Mouse (Mus musculus) hindbrain, embryonic 16.5 days (tissue): Measurements from ENCODE around the gene Ucma. TPM values are rescaled to one million over a fixed set of nuclear protein-coding genes. Genes with fewer than 3 reads are reported as not detected.

Experiments used
- ATAC-seq: fragments of 200-750 bp; cut with Nextera tagmentation; 2 replicates; pipeline ENCODE4 v1.8.0; 2017; ENCODE audit warnings: moderate TSS enrichment, moderate library complexity
- H3K27ac ChIP-seq: fragments of 300-500 bp; sonication (generic); 2 replicates; pipeline ENCODE4 v1.5.1; 2014; ENCODE audit warnings: low read depth, mild to moderate bottlenecking, control low read depth, low read length, moderate library complexity
- H3K27me3 ChIP-seq: fragments of 300-500 bp; sonication (generic); replicated peaks from 2 replicates; pipeline ENCODE4 v1.6.1; 2014; ENCODE audit warnings: low read length; ENCODE audit not compliant: control insufficient read depth, insufficient read depth
- H3K36me3 ChIP-seq: fragments of 300-500 bp; sonication (generic); 2 replicates; pipeline ENCODE4 v1.6.1; 2014; ENCODE audit warnings: mild to moderate bottlenecking, low read length, moderate library complexity, mixed read lengths; ENCODE audit not compliant: control insufficient read depth, insufficient read depth
- H3K4me1 ChIP-seq: fragments of 300-500 bp; sonication (generic); 2 replicates; pipeline ENCODE4 v1.6.1; 2014; ENCODE audit warnings: low read depth, low read length; ENCODE audit not compliant: control insufficient read depth, insufficient read depth
- H3K4me2 ChIP-seq: fragments of 300-500 bp; sonication (generic); 2 replicates; pipeline ENCODE4 v1.6.1; 2014; ENCODE audit warnings: mild to moderate bottlenecking, low read length, control low read depth, moderate library complexity
- H3K4me3 ChIP-seq: fragments of 300-500 bp; sonication (generic); 2 replicates; pipeline ENCODE4 v1.5.1; 2014; ENCODE audit warnings: mild to moderate bottlenecking, low read length, control low read depth, moderate library complexity
- H3K9ac ChIP-seq: fragments of 300-500 bp; sonication (generic); 2 replicates; pipeline ENCODE4 v1.6.1; 2014; ENCODE audit warnings: low read depth, mild to moderate bottlenecking, control low read depth, low read length, moderate library complexity
- H3K9me3 ChIP-seq: fragments of 300-500 bp; sonication (generic); 2 replicates; pipeline ENCODE4 v1.6.1; 2014; ENCODE audit warnings: mild to moderate bottlenecking, low read length, moderate library complexity; ENCODE audit not compliant: control insufficient read depth
- WGBS: fragments of 180-500 bp; shearing (Covaris S2); extraction: QIAGEN DNeasy Blood & Tissue Kit; methylation state at CpG from one replicate; pipeline ENCODE4 v1.1.7; 2014; 5-methylcytosine and 5-hydroxymethylcytosine counted together
- polyA plus RNA-seq: library from polyadenylated mRNA; unstranded; fragments of >200 nt; fragmentation: Nextera tagmentation; extraction: Ambion mirVana; gene quantifications from 2 replicates; pipeline ENCODE4 v1.2.1, GENCODE M21; 2015

Gene Ucma
- polyA plus RNA-seq, 1 experiment from 2014 or later, result 2.3 TPM

DNA sequence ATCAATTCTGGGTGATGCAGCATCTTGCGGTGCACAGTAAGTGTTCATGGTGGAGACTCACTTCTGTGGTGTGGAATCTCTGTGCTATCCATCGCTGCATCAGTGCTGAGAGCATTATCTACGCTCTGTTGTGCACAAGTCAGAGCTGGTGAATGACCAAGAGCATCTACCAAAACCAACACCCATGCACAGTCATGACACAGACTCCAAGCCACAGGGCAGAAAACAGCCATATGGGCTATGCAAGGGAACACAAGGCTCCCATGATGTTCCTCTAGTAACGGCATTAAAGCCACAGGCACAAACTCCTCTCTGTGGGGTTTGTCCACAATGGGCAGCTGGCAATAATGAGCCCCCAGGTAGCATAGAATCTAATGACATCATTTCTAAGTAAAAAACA is 53.9 kb downstream of the Ucma start:
- H3K27me3 ChIP-seq, result no peaks in the 10 kb centered on the region
- 0 out of 2 replicates have a peak, but pooled peaks have one; percentile 7 for ATAC-seq
- WGBS, result 81% methylated on average over 4 of the region's 4 CpGs
- no peak overlapping the region for H3K27ac ChIP-seq
- H3K4me3 ChIP-seq, result no peak overlapping the region
- no peaks in the 10 kb centered on the region for H3K9me3 ChIP-seq
- H3K36me3 ChIP-seq, result peaks cover 3% of the 10 kb centered on the region; the same call in 1 of the 2 replicates
- no peak overlapping the region for H3K4me2 ChIP-seq
- no peak overlapping the region for H3K9ac ChIP-seq
- H3K4me1 ChIP-seq, result no peaks in the 10 kb centered on the region

GRCm38 (mm10) chr2:5031215-5031614 is 55.3 kb downstream of the Ucma start:
- no peak overlapping the region for H3K27ac ChIP-seq
- 79% methylated on average over 7 of the region's 7 CpGs for WGBS
- H3K4me1 ChIP-seq, result no peaks in the 10 kb centered on the region
- H3K4me2 ChIP-seq, result no peak overlapping the region
- no peaks in the 10 kb centered on the region for H3K27me3 ChIP-seq
- ATAC-seq, result no peak
- peaks cover 3% of the 10 kb centered on the region; the same call in 1 of the 2 replicates for H3K36me3 ChIP-seq
- no peak overlapping the region for H3K4me3 ChIP-seq
- H3K9me3 ChIP-seq, result no peaks in the 10 kb centered on the region
- no peak overlapping the region for H3K9ac ChIP-seq

DNA sequence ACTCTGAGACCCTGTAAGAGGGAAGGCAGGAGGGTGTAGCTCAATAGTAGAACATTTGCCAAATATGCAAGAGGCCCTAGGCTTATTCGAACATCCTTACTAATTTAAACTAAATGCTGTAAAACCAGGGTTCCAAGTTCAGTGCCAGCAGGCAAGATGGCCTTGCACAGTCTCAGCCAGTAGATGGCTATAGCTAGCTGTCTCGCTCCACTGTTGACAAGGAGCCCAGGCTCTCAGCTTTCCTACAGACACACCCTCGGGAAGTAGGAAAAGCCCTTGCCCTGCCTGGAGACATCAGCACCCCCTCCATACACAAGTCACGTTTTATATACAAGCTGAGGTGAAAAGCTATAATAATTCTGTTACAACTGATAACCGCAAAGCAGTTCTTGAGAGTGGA is 56.7 kb downstream of the Ucma start:
- no peak for ATAC-seq
- no peaks in the 10 kb centered on the region; the same call in 1 of the 2 replicates for H3K4me1 ChIP-seq
- no peaks in the 10 kb centered on the region for H3K9me3 ChIP-seq
- peaks cover 3% of the 10 kb centered on the region; the same call in 1 of the 2 replicates for H3K36me3 ChIP-seq
- WGBS, result 85% methylated on average over 5 of the region's 5 CpGs
- no peak overlapping the region for H3K4me2 ChIP-seq
- no peak overlapping the region for H3K27ac ChIP-seq
- H3K9ac ChIP-seq, result no peak overlapping the region
- no peak overlapping the region for H3K4me3 ChIP-seq
- no peaks in the 10 kb centered on the region for H3K27me3 ChIP-seq

DNA sequence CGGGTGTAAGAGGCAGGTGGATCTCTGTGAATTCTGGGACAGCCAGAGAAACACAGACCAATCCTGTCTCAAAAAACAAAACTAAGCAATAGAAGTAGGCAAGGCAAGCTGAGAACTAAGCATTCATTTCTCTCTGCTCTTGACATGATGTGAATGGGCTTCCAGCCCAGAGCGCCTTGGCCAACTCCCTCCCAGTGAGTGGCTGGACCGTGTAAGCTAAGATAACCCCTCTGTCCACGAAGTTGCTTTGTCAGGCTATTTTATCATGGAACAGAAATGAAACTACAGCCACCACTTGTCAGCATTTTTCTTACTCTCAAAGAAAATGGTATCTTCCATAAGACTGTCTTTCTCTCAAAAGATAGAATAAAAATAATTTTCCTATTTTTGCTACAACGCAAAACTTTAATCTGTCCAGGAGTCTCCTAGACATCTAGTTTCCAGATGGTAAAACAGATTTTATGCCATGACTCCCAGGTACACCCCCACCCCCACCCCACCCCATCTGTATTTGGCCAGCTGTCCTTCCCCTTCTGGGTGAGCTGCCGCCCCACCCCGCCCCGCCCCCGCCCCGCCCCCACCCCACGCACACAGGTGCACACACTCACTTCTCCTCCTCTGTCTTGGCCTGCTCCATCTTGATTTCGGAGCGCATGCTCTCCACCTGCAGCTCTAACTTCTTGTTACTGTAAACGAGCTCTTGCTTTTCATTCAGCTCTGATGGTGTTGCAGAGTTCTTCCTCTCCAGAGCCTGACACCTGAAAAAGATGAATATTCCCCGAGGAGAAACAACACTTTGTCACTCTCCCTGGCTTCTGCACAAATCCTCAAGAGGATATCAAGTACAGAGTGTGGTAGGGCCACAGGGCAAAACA is 57.9 kb downstream of the Ucma start:
- 75% methylated on average over 13 of the region's 15 CpGs for WGBS
- no peak overlapping the region for H3K4me3 ChIP-seq
- no peaks in the 10 kb centered on the region for H3K27me3 ChIP-seq
- no peak for ATAC-seq
- H3K9ac ChIP-seq, result no peak overlapping the region
- no peak overlapping the region for H3K4me2 ChIP-seq
- peaks cover 3% of the 10 kb centered on the region; the same call in 1 of the 2 replicates for H3K4me1 ChIP-seq
- peaks cover 3% of the 10 kb centered on the region; the same call in 1 of the 2 replicates for H3K36me3 ChIP-seq
- H3K27ac ChIP-seq, result no peak overlapping the region
- H3K9me3 ChIP-seq, result no peaks in the 10 kb centered on the region

GRCm38 (mm10) chr2:5034801-5035200 is 58.9 kb downstream of the Ucma start:
- no peak overlapping the region for H3K27ac ChIP-seq
- H3K4me1 ChIP-seq, result peaks cover 3% of the 10 kb centered on the region; the same call in 1 of the 2 replicates
- H3K4me3 ChIP-seq, result no peak overlapping the region
- H3K4me2 ChIP-seq, result no peak overlapping the region
- H3K27me3 ChIP-seq, result no peaks in the 10 kb centered on the region
- H3K36me3 ChIP-seq, result peaks cover 3% of the 10 kb centered on the region; the same call in 1 of the 2 replicates
- no peaks in the 10 kb centered on the region for H3K9me3 ChIP-seq
- H3K9ac ChIP-seq, result no peak overlapping the region
- no peak for ATAC-seq
- 89% methylated on average over 8 of the region's 8 CpGs for whole genome bisulfite sequencing

GRCm38 (mm10) chr2:5035241-5035640 is 59.3 kb downstream of the Ucma start:
- Histone ChIP-seq H3K4me2 (no peak overlapping the region), H3K36me3 (peaks cover 3% of the 10 kb centered on the region; the same call in 1 of the 2 replicates), H3K27ac (no peak overlapping the region), H3K27me3 (no peaks in the 10 kb centered on the region), H3K4me3 (no peak overlapping the region), H3K4me1 (peaks cover 3% of the 10 kb centered on the region; the same call in 1 of the 2 replicates), H3K9ac (no peak overlapping the region), H3K9me3 (no peaks in the 10 kb centered on the region)
- WGBS, result 79% methylated on average over 9 of the region's 9 CpGs
- ATAC-seq, result no peak

Other genes starting within 250 kb of the Ucma start
- gene Sephs1, start 94.6 kb upstream of the Ucma start, polyA plus RNA-seq, result 47.6 and 50.7 TPM in 2 replicates
- gene Phyh, start 57.1 kb upstream of the Ucma start, polyA plus RNA-seq, result 95.9 and 120 TPM in 2 replicates
- 4.9 and 6.6 TPM in 2 replicates for gene Mcm10, start 36.7 kb downstream of the Ucma start, polyA plus RNA-seq
- gene Optn, start 87.9 kb downstream of the Ucma start, polyA plus RNA-seq, result 27.3 and 33.1 TPM in 2 replicates
- gene Ccdc3, start 161.7 kb downstream of the Ucma start, polyA plus RNA-seq, result 7.9 and 14.8 TPM in 2 replicates